Mouse (Mus musculus) kidney, adult 2 months (tissue): ENCODE measurements at regions not wholly inside any gene's neighbourhood (a gene's known extent, or its start where the extent isn't known, plus 50 kb on each side); places are given as distances from the start of the nearest gene placed in this dataset.

Experiments used
- CTCF ChIP-seq: fragments of 200-500 bp; conservative IDR thresholded peaks from 2 replicates; pipeline ENCODE4 v1.5.1; 2011; ENCODE audit warnings: low read depth, mild to moderate bottlenecking, control low read depth, low read length, moderate library complexity, mixed read lengths; ENCODE audit not compliant: insufficient read depth, insufficient read length
- POLR2A ChIP-seq: fragments of 200-500 bp; IDR thresholded peaks from one replicate; pipeline ENCODE4 v1.6.1; 2011; ENCODE audit warnings: low read depth, low read length, control low read depth

DNA sequence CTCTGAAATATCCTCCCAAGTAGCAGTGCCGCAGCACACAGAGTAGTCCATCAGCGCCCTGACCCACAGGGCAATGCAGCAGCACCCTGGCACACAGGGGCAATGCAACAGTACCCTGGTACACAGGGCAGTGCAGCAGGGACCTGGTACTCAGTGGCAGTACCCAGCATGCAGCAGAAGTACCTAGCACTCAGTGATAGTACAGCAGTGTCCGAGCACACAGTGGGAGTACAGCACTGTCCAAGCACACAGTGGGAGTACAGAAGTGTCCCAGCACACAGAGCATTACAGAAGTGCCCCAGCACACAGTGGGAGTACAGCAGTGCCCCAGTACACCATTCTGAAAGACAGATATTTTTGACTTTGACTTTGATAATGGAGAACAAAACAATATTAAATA is 186.0 kb upstream of the Fam84a start:
- TF ChIP-seq POLR2A (no peak), CTCF (no peak)
